Mouse (Mus musculus): Measurements from ENCODE around the gene Cx3cr1.
A peak's percentile ranks its signal among the peaks of the same experiment; 100 is the strongest.

Cx3cr1 gene

DNA sequence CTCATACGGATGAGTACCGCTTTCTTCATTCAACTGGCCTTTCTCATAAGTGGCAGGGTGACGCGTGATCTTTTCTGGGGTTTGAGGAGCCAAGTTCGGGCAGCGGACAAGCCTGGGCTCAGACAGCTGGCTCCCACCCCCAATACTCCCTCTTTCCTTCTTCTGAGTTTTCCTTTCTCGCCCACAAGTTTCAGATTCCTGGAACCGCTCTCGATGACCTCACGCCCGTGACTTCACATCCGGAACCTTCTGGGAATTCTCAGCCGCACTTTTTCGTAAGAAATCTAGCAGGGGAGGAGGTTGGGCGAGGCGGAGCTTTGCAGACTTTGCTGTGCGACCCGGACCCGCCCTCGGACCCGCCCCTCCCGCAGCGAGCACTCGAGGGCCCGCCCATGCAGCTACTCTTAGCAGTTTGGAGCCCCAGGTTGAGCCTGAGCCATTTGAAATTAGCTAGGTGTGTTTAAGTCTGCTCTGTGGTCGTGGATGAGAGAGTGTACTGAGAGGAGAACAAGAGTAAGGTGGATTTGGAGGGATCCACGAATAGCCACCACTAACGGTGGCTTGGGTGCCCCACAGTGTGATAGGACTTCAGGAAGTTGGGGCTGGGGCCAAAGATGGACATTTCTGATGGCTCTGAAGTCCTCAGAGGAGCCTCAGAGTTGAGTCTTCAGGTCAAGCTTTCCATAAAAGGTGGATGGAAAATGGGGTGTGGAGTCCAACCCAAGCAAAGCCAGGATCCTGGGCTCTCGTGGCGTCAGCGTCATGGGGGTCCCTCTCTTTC, 67.5 kb downstream of the Cx3cr1 start:
- DNase-seq (ENCODE audit: extremely low read depth, insufficient read length, low spot score), result peak; percentile 87

DNA sequence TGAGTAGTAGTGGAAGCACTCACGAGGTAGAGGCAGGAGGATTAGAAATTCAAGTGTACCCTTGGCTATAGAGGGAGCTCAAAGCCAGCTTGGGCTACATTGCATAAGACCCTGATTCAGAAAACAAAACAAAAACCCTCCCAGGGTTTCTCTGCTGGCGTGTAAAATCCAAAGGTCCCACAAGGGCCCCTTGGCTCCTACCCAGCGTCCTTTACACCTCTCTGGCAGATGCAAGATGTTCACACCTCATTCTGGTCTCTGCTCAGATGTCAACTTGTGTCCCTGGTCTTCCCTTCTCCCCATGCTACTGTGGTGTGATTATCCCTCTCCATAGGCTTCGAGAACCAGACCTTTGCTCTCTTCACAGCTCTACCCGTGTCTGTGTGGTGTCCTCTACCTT, 68.9 kb downstream of the Cx3cr1 start:
- DNase-seq (ENCODE audit: extremely low read depth, insufficient read length, low spot score), result no peak

DNA sequence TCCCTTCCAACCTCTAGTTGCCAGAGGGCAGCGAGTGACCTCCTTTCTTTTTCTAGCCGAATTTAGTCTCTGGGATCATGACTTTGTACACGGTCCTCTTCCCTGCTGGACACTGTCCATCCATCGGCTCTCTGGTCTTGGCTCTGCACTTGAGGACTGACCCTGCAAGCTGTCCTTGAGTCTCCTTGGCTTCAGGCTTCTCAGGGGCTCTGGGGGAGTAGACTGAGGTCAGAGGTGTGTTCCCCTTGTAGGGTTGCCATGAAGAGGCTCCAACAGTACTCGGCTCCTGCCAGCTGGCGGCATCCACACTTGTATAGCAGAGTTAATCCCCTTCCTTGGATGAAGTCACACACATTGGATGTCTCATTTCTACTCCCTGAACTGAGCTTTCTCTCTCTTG, 70.0 kb downstream of the Cx3cr1 start:
- no peak for DNase-seq (ENCODE audit: extremely low read depth, insufficient read length, low spot score)

DNA sequence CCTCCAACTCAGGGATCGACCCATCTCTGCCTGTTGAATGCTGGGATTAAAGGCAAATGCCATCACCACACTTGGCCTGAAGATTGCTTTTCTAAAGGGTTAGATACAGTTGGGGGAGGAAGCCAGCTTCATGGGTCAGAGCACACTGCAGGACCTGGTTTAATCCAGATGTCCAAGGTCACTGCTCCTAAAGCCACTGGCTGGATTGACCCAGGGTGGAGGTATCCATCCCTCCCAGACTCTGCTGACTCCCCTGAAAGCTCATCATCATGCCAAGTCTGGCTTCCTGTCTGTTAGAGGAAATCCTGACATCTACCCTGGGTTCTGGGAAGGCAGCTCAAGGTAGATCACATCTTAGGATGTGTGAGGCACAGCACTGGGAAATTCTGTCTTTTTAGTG, 70.9 kb downstream of the Cx3cr1 start:
- no peak for DNase-seq (ENCODE audit: extremely low read depth, insufficient read length, low spot score)

DNA sequence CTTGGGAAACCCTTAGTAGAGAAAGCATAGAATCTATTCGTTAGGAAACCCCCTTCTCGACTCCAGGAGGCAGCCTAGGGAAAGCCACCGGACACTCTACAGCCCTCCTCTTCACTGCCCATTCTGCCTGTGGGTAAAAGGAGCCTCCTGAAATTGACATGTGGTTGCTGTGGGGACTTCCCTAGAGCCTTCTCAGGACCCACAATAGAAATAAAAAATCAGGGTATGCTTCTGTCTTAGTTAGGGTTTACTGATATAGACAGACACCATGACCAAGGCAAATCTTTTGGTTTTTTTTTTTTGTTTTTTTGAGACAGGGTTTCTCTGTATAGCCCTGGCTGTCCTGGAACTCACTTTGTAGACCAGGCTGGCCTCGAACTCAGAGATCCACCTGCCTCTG, 73.6 kb downstream of the Cx3cr1 start:
- no peak for DNase-seq (ENCODE audit: extremely low read depth, insufficient read length, low spot score)

DNA sequence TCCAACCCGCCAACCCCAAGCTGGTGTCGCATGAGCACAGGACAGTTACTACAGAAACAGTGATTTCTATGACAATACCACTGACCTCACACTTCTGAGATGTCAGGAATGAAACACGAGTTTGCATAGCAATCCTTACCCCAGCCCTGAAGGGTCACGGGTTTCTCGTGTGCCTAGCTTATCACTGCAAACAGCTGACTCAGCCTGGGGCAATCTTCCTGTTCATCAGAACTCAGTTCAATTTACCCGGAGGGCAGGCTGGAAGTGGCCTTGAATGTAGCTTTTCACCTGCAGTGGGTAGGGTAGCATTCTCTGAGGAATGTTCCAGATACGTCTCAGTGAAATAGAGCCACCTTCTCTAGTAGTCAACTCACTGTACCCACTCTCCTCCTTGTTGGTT, 75.5 kb downstream of the Cx3cr1 start:
- DNase-seq (ENCODE audit: extremely low read depth, insufficient read length, low spot score), result no peak

DNA sequence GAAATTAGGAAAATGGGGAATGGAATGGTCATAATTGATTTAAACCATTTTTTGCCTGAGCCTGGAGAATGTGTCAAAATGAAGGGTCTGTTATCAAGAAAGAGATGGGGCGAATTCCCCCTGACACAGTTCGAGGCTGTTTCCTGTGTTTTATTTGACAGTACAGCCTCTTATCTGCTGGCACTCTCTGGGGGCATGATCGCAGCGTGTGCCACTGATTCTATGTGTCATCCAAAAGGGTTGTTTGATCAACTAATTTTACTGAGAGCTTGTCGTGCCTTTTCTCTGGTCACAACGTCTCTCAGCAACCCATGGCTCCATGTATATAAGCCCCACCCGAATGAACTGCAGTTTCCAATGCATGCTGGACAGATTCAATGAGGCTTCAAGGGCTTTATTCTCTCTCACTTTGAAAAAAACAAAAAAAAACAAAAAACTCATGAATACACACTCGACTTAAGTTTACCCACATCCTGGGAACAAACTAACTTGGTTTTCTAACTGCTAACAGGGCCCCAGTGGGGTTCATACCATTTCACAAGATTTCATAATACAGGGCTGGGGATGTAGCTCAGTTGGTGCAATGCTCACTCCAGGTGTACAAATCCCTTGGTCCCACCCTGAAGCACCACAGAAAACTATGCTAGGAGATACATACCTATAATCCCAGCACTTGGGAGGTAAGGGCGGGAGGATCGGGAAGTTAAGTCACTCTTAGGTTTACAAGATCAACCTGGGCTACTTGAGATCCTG, 76.4 kb downstream of the Cx3cr1 start:
- DNase-seq (ENCODE audit: extremely low read depth, insufficient read length, low spot score), result no peak

DNA sequence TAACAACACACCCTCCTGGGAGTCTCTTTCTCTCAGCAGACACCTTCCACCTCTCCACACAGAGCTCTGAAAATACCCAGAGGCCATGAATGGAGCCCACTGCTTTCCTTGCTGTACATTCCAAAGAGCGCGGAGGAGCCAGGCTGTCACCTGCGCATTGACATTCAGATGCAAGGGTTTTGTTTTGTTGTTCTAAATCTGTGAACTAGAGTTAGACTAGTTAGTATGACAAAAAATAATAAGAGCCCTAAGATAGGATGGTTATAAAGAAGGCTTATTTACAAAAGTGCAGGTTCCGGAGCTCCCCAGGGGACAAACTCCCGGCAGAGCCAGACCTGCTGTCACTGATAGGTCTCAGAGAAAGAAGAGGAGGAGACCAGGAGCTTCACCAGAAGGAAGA, 78.4 kb downstream of the Cx3cr1 start:
- no peak for DNase-seq (ENCODE audit: extremely low read depth, insufficient read length, low spot score)

DNA sequence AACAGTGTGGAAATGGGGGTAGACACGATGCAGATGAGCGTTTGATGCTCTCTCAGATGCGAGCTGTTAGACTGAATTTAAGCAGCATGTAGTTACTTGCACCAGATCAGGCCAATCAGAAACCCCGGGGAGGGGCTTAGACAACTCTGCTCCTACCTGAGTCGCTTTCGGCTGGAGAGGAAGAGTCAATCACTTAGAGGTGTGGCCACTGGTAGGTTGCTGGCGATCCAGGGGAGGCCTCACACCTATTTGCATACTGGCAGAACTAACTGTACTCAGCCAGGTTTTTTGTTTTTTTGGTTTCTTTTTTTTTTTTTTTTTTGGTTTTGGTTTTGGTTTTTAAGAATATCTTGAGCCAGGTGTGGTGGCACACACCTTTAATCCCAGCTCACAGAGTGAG, 81.4 kb downstream of the Cx3cr1 start:
- no peak for DNase-seq (ENCODE audit: extremely low read depth, insufficient read length, low spot score)

DNA sequence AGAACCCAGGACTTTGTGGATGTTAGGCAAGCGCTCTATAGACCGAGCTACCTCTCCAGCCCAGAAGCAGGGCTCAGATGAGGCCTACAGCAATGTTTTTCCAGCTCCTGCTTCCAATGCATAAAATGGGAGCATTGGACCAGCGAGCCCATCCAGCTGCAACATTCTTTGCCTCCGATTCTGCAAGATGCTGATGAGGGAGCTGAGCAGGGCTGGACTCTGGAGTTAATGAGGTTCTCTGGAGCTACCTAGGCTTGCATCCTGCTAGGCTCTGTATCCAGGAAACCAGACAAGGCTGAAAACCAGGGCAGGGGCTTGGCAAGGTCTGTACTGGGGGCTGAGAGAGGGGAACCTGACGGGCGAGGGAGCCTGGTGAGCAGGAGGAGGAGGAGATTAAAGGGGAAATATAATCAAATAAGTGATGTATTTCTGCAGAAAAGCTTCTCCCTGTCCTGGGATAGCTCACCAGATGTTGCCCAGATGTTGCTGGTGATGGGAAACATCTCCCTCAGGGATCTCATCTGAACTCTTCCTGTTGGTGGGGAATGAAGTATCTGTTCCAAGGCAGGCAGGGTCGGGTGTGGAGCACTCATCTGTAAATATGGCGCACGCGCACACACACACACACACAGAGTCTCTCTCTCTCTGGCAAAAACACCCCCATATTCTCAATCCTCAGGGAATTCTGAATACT, 83.7 kb downstream of the Cx3cr1 start:
- no peak for DNase-seq (ENCODE audit: extremely low read depth, insufficient read length, low spot score)

DNA sequence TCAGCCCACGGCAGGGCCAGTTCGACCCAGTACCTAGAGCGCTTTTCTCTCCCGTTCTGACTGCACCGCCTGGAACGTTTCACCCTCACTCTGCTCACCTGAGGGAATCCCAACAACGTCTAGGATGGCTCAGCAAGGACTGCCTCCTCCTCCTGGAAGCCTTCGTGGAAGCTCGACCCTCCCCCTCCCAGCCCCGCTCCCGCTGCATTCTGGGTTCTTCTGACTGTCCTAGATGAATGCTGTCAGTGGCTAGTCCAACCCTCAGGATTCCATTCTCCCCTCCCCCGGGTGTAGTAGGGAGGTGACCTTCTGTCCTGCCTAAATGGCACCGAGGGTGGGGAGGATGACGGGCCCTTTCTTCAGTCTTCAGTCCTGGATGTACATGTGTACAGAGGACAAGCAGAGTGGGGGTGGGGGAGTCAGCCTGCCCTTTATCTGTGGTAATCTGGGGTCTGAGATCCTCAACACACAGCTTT, 85.1 kb downstream of the Cx3cr1 start, which contains the start of gene Csrnp1:
Csrnp1 (minus strand) TSS at position 123 of the 476 bp plus-strand sequence.
- DNase-seq (ENCODE audit: extremely low read depth, insufficient read length, low spot score), result peak; percentile 38

DNA sequence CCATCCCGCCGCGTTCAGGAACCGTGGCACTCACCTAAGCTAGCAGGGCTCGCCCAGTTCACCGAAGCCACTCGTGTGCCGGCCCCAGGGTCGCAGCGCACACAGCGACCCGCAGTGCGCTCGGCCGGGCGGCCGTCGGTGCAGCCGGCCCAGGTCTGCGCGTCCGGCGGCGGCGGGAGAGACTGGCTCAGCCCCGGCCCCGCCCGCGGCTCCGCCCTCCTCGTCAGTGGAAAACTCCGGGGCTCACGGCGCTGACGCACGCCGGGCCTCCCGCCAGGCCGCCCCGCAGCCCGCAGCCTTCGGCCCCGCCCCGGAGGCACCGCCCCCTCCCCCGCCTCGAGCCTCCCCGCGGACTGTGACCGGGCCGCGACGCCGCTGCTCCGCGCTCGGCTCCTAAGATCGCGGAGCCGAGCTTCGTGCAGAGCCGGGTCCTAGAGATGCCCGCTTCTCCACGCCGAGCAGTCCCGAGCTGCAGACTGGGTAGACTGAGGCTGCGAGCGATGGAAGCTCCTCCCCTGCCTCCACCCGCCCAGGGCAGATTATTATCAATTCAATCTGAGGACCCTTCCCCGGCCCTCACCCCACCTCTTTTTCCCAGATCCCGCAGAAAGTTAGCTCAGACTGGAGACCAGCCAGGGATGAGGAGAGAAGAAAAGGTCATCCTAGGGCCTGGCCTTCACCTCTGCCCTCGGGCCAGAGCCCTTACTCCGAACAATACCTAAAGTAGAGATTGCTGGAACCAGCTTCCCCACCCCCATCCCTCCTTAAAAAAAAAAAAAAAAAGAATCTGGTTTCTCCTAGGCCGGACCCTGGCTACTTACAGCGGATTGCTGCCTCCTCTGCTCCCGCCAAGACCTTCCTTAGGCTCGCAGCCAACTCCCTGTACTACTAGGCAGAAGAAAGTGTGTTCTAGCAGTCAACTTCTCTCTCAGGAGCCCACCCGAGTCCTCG, 85.8 kb downstream of the Cx3cr1 start:
- peak; percentile 83 for DNase-seq (ENCODE audit: extremely low read depth, insufficient read length, low spot score)

DNA sequence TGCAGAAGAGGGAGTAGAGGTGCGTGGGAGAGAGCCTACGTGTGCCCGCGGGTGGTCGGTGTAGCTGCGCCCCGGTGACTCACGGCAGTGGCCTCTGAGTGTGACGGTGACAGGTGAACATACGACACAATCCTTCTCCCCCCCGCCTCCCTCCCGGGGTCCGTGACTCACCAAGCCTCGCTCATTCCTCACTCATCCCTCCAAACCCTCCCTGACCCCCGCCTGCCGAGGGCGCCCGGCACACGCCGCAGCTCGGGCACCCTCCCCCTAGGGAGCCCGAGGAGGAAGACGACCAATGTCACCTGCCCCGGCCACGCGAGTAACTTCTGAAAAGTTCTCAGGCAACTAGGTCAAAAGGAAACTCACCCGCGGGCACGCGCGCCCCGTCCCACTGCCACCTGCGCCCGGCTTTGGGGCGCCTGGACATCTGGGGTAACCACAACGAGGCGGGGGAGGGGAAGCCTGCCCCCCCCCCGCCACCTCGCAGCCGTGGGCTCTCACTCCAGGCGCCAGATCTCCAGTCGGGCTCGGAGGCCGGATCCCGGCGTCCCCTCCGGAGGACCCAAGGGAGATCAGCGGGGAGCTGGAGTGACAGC, 86.6 kb downstream of the Cx3cr1 start:
- peak; percentile 85 for DNase-seq (ENCODE audit: extremely low read depth, insufficient read length, low spot score)

DNA sequence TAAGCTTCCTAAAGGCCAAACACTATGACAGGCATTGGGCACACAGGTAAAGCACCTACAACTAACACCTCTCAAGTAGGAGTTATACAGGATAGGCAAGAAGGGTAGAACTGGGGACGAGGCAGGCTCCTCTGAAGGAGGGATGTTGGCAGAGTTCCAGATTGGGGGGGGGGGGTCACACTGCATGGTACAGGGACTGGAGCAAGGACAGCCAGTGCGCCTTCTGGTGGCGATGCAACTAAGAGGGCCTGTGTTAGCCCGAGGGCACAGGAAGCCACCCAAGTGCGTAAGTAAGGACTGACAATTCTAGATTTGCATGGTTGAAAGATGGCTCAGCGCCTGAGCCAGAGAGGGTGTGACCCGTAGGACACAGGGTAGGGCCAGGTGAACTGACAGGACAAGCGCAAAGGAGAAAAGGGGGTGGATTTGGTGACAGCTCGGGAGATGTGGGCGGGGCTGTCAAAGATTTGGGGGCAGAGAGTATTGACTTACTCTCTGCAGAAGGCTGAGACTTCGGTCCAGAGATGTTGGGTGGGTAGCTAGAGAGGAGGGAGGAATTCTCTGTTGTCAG, 87.4 kb downstream of the Cx3cr1 start:
- DNase-seq (ENCODE audit: extremely low read depth, insufficient read length, low spot score), result peak; percentile 72

DNA sequence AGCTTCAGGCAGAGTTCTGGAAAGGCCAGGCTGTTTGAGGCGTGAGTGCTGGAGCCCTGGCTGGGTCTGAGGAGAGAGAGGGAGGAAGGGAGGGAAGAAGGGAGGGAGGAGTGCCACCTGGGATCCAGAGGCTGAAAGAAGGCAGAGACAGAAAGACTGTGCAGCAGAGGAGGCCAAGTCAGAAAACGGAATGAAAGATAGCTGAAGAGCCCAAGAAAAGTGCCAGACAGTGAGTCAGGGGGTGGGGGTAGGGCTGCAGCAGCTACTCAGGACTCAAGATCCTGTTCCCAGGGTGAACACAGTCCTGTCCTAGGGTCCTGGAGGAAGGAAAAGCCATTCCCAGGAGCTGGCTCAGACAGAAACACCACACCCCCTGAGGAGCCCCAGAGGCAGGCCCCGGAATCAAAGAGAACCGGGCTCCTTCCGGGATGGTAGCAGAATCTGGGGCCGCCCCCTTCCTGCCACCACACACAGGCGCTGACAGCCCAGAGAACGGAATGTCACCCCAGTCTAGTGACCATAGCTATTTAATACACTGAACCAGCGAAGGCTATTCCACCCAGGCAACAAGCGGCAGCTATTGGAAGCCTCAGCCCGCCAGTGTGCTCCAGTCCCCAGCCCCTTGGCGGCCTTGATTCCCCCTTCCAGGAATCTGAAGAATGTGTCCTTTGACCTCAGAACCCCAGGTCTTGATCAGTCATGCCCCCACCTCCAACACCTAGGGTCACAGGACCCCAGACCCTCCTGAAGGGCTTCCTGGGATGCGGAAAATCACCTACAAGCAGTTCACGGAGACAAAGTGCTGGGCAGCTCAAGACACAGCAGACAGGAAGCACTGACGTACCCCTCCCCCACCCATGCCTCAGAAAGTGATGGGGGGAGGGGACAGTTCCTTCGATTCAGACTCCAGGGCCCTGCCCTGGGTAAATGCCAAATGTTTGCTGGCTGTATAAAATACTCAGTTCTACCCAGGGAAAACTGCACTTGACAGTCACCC, 88.2 kb downstream of the Cx3cr1 start:
- DNase-seq (ENCODE audit: extremely low read depth, insufficient read length, low spot score), result peak; percentile 75

DNA sequence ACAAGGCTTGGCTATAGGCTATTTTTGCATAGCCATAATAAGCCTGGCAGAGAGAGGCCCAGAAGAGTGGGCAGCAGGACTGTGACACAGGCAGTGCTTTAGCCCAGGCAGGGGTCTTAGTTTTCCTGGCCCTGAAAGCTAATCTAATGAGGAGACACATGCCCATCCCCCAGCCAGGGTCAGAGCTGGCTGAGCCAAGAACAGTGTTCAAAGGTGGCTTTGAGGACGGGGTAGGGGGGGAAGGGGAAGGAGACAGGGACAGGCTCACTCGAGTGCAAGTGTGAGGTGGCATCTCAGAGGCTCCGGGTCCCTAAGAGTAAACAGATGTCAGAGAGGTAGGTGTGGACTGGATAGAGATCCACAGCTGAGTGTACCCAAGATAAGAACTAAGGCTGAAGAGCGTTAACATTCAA, 88.9 kb downstream of the Cx3cr1 start:
- DNase-seq (ENCODE audit: extremely low read depth, insufficient read length, low spot score), result no peak

DNA sequence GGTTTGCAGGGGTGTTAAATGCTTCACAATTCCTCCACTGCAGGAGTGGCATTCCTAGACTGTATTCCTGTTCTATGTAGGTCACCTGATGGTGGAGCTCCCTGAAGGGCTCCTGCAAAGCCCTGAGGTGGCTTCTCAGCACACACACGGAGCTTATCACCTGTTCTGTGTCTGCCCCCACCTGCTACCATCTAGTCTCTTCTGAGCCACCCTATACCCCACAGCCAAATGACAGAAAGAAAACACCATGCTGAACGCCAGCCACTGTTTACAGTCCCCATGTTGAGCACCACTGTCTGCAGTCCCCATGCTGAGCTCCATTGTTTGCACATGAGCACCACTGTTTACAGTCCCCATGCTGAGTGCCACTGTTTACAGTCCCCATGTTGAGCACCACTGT, 89.9 kb downstream of the Cx3cr1 start:
- DNase-seq (ENCODE audit: extremely low read depth, insufficient read length, low spot score), result no peak

DNA sequence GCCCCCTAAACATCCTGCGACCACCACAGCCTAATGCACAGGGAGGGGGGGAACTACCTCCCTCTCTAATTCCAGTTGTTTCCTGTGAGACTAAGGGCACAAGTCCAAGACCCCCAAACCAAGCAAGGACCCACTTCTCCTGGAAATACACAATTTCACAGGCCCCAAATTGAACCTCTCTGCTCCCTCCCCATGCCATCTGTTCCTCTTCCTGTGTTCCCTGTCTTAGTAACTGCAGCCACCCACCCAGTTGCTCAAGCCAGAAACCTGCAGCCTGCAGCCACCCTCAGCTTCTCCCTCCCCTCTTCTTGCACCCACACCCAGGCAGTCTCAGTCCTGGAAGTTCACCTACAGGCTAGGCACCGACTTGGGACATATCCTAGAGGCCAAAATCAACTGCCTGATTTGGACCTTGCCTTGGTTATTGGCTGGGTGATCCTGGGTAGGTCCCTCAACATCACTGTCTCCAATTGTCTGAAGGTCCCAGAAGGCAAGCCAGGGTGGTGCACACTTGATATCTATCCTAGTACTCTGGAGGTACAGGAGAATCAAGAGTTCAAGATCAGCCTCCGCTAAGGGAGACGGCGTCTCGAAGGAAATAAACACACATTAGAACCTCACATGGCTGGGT, 90.8 kb downstream of the Cx3cr1 start:
- DNase-seq (ENCODE audit: extremely low read depth, insufficient read length, low spot score), result no peak
